Mouse (Mus musculus) inflammation-experienced regulatory T-cells, adult 6 months (primary cell): Measurements from ENCODE around the gene Tcte1. TPM values are rescaled to one million over a fixed set of nuclear protein-coding genes. Genes with fewer than 3 reads are reported as not detected.

ENCODE experiments used
- ATAC-seq: one replicate; pipeline ENCODE4 v1.8.0; 2017
- polyA plus RNA-seq, 3 experiments: library from polyadenylated mRNA; unstranded; fragments of 100-300 nt; shearing (Covaris generic); gene quantifications; one replicate each; pipeline ENCODE4 v1.2.1; 2017

Gene Tcte1
- polyA plus RNA-seq, 3 experiments from 2014 or later: not detected

- ATAC-seq: no peak
These were observed 62.7 kb downstream of the Tcte1 start for GRCm38 (mm10) chr17:45585725-45586448.

DNA sequence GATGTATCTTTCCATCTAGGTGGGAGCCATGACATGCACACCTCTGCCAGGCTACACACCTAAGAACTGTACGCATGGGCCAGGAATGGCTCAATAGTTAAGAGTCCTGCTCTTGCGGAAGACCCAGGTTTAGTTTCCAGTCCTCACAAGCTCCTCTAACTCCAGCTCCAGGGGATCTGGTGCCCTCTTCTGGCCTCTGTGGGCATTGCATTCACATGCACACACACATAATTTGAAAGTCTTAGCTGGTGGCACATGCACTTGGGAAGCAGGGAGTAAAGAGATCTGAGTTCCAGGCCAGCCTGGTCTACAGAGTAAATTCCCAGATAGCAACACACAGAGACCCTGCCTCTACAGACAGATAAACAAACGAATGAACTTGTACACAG, 63.2 kb downstream of the Tcte1 start:
- no peak for ATAC-seq

- no peak for ATAC-seq
These were observed 65.1 kb downstream of the Tcte1 start for GRCm38 (mm10) chr17:45588370-45588769.

GRCm38 (mm10) chr17:45589236-45589635, 66.0 kb downstream of the Tcte1 start:
- no peak for ATAC-seq

- no peak for ATAC-seq
These were observed 66.6 kb downstream of the Tcte1 start for GRCm38 (mm10) chr17:45589844-45590243.

DNA sequence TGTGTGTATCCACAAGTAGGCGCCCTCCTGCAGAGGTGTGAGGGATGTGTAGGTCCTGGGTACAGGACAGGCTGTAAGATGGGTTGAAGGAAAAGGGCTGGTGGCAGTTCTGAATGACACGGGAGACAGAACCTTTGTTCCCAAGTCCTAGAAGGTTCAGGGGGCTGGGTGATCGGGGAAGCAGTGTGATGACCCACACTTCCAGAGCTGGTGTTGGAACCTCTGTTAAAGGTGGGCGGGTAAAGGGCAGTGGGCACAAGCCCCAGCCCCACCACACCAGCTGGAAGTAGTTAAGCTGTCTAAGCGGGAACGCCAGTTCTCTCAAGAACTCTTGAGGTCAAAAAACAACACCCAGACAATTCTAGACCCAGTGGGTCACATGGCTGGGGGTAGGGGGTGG, 67.2 kb downstream of the Tcte1 start:
- ATAC-seq: no peak

DNA sequence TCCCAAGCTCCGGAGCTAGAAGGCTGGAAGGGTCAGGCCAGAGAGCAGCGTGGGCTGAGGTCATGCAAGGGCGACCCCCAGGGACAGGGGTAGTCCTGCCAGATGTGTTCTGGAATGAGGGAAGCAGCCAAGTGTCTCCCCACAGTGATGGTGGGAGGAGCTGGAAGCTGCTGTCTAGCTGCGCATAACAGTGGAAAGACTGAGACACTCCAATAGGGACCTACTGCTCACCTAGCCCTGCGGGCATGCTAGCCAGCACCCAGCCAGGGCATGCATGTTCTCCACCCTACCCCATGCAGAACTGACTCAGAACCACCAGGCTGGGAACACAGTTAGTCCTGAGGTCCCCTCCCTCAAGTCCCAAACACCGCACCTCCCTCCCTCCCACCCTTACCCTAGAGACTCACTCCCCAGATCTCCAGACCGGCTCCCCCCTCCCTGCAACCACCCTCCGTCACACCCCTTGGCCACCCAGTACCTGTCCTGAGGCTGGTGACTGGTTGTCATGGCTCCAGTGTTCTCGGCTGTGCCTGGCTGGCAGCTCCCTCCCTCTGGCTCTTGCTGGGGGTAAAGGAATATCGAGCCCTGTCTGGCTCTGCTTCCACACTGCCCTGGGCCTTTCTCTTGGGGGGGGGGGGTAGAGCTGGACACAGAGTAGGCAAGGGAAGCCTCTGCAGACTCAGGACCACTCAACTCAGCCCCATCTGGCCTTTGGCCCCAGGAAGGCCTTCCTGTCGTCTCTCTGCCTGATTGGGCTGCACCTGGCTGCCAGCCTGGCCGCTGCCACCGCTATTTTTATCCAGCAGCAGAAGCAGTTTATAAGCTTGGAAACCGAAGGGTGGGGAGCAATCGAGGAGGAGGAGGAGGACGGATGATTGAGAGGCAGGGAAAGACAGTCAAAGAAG, 68.7 kb downstream of the Tcte1 start:
- no peak for ATAC-seq

Other genes starting within 250 kb of the Tcte1 start
- gene Cdc5l, start 89.7 kb upstream of the Tcte1 start, polyA plus RNA-seq: 10 to 100 TPM; 64.4 to 73.0 (median 70.3) TPM
- gene Spats1, start 48.0 kb upstream of the Tcte1 start, polyA plus RNA-seq: 1 to 10 TPM; 1.3 to 2.0 (median 1.7) TPM
- 1 to 10 TPM; 2.2 to 2.7 (median 2.3) TPM for gene Aars2, start 16.6 kb upstream of the Tcte1 start, polyA plus RNA-seq
- gene Tmem151b, start 26.2 kb downstream of the Tcte1 start, polyA plus RNA-seq: under 1 TPM; 0.12 to 0.63 (median 0.14) TPM
- 10 to 100 TPM; 35.1 to 44.1 (median 43.1) TPM for gene Nfkbie, start 32.3 kb downstream of the Tcte1 start, polyA plus RNA-seq
- gene Slc35b2, start 40.4 kb downstream of the Tcte1 start, polyA plus RNA-seq: 10 to 100 TPM; 30.2 to 38.1 (median 32.6) TPM
- 1,000 to 10,000 TPM in 1 of 3 experiments, 100 to 1,000 TPM in 2; 939 to 1,028 (median 983) TPM for gene Hsp90ab1, start 49.8 kb downstream of the Tcte1 start, polyA plus RNA-seq
- gene Slc29a1, start 76.2 kb downstream of the Tcte1 start, polyA plus RNA-seq: 100 to 1,000 TPM in 2 of 3 experiments, 10 to 100 TPM in 1; 72.2 to 131 (median 109) TPM
- gene Mymx, start 78.7 kb downstream of the Tcte1 start, polyA plus RNA-seq: not detected
- gene Capn11, start 135.9 kb downstream of the Tcte1 start, polyA plus RNA-seq: not detected
- gene Mrpl14, start 162.9 kb downstream of the Tcte1 start, polyA plus RNA-seq: 10 to 100 TPM; 74.5 to 88.1 (median 87.7) TPM
- 1 to 10 TPM; 2.0 to 2.7 (median 2.4) TPM for gene Tmem63b, start 163.5 kb downstream of the Tcte1 start, polyA plus RNA-seq
- gene 1600014C23Rik, start 210.4 kb downstream of the Tcte1 start, polyA plus RNA-seq: not detected